ENCODE assay signal across 31 mouse cellular contexts in genomic region chr2:160298586-160298985, GRCm38 (mm10). TPM values are rescaled to one million over a fixed set of nuclear protein-coding genes. Genes with fewer than 3 reads are reported as not detected.
DNase-seq lines count a peak whose midpoint lies in the region; ATAC-seq and TF ChIP-seq lines count a peak whose summit lies in the region.
"Had no signal": no experiment of that assay in that cellular context is flagged by ENCODE, and none has a peak within 500 bp of the region (broad histone marks: within the 10 kb centered on the region; RNA-seq: fewer than 3 reads in every experiment).

No protein-coding gene starts in this region.

- no peak overlapping the region for H3K4me2 ChIP-seq in kidney, embryonic 14.5 days (replicated peaks; ENCODE audit: low read depth, low read length)
- no peak overlapping the region for H3K4me2 ChIP-seq in forebrain, postnatal 0 days (ENCODE audit: low read depth)
- H3K4me2 ChIP-seq: embryonic facial prominence, embryonic 13.5 days; forebrain, embryonic 12.5 days; forebrain, embryonic 15.5 days; heart, embryonic 12.5 days; heart, embryonic 15.5 days; hindbrain, embryonic 14.5 days had no signal

- no peaks in the 10 kb centered on the region for H3K36me3 ChIP-seq in kidney, embryonic 14.5 days (ENCODE audit: control insufficient read depth, insufficient read depth, low read length)
- no peaks in the 10 kb centered on the region for H3K36me3 ChIP-seq in forebrain, postnatal 0 days (ENCODE audit: insufficient read depth)
- H3K36me3 ChIP-seq: embryonic facial prominence, embryonic 10.5 days; embryonic facial prominence, embryonic 13.5 days; forebrain, embryonic 12.5 days; forebrain, embryonic 15.5 days; G1E; heart, embryonic 12.5 days; heart, embryonic 15.5 days had no signal

- H3K9me3 ChIP-seq in kidney, embryonic 14.5 days (ENCODE audit: control insufficient read depth, low read length) = no peaks in the 10 kb centered on the region
- no peaks in the 10 kb centered on the region for H3K9me3 ChIP-seq in forebrain, postnatal 0 days (ENCODE audit: low read length)
- H3K9me3 ChIP-seq: embryonic facial prominence, embryonic 10.5 days; embryonic facial prominence, embryonic 13.5 days; forebrain, embryonic 12.5 days; forebrain, embryonic 15.5 days; heart, embryonic 12.5 days; heart, embryonic 15.5 days had no signal

- no peak overlapping the region for H3K27ac ChIP-seq in kidney, embryonic 14.5 days (ENCODE audit: low read depth, low read length)
- no peak overlapping the region for H3K27ac ChIP-seq in forebrain, postnatal 0 days (ENCODE audit: low read depth, low read length)
- H3K27ac ChIP-seq: embryonic facial prominence, embryonic 10.5 days; embryonic facial prominence, embryonic 13.5 days; forebrain, embryonic 12.5 days; forebrain, embryonic 15.5 days; heart, embryonic 15.5 days; hindbrain, embryonic 14.5 days; hindbrain, postnatal 0 days had no signal

- H3K4me1 ChIP-seq in kidney, embryonic 14.5 days (ENCODE audit: control insufficient read depth, insufficient read depth, low read length) = no peaks in the 10 kb centered on the region
- no peaks in the 10 kb centered on the region for H3K4me1 ChIP-seq in forebrain, postnatal 0 days (ENCODE audit: insufficient read depth)
- H3K4me1 ChIP-seq: embryonic facial prominence, embryonic 10.5 days; embryonic facial prominence, embryonic 13.5 days; forebrain, embryonic 12.5 days; forebrain, embryonic 15.5 days; heart, embryonic 12.5 days; heart, embryonic 15.5 days had no signal

- peak; percentile 37 for DNase-seq in kidney, adult 11 months
- peak; percentile 26 to 28 for DNase-seq in kidney, adult 8-10 months
- peak; percentile 28 for DNase-seq in kidney, postnatal 10 days
- peak; percentile 45 for DNase-seq in kidney, postnatal 36 days
- DNase-seq in left cerebral cortex, postnatal 10 days (ENCODE audit: extremely low spot score in 1 of 2, low spot score in 2 of 2) = no peak
- DNase-seq in forebrain, postnatal 0 days = no peak
- DNase-seq: adrenal gland, adult 2 months; adrenal gland, postnatal 14 days; B cell, adult 2 months; cerebellum, adult 11 months; cerebellum, adult 8-10 months; cerebellum, postnatal 10 days; cerebellum, postnatal 36 days; embryo, embryonic 11 days; gastrocnemius, postnatal 10 days; heart, adult 18-20 months; heart, postnatal 10 days; heart, postnatal 36 days had no signal

- intact Hi-C loops in left cerebral cortex, postnatal 10 days (cut with DNase I) = no loop called here

- no peak for TF ChIP-seq CTCF in forebrain, postnatal 0 days (IDR thresholded peaks at IDR 0.05; ENCODE audit: low read depth)

- no peak for ATAC-seq in kidney, embryonic 14.5 days (ENCODE audit: low FRiP score, low TSS enrichment)
- ATAC-seq in forebrain, postnatal 0 days = no peak
- ATAC-seq: forebrain, embryonic 15.5 days; hindbrain, postnatal 0 days; Patski had no signal

- H3K4me3 ChIP-seq in kidney, embryonic 14.5 days (ENCODE audit: low read length) = no peak overlapping the region
- H3K4me3 ChIP-seq in forebrain, postnatal 0 days (ENCODE audit: low read depth, low read length) = no peak overlapping the region
- H3K4me3 ChIP-seq: embryonic facial prominence, embryonic 10.5 days; embryonic facial prominence, embryonic 13.5 days; erythroblast, embryonic 14.5 days; forebrain, embryonic 12.5 days; forebrain, embryonic 15.5 days; heart, embryonic 12.5 days; heart, embryonic 15.5 days had no signal

- H3K27me3 ChIP-seq in kidney, embryonic 14.5 days (ENCODE audit: control insufficient read depth, insufficient read depth, low read length) = no peaks in the 10 kb centered on the region
- H3K27me3 ChIP-seq in forebrain, postnatal 0 days (ENCODE audit: insufficient read depth, low read length) = no peaks in the 10 kb centered on the region
- H3K27me3 ChIP-seq: CH12.LX; embryonic facial prominence, embryonic 13.5 days; forebrain, embryonic 12.5 days; forebrain, embryonic 15.5 days; heart, embryonic 12.5 days; heart, embryonic 15.5 days; Patski had no signal

- H3K9ac ChIP-seq in kidney, embryonic 14.5 days (ENCODE audit: low read depth, low read length) = no peak overlapping the region
- no peak overlapping the region for H3K9ac ChIP-seq in forebrain, postnatal 0 days
- H3K9ac ChIP-seq: embryonic facial prominence, embryonic 13.5 days; forebrain, embryonic 12.5 days; forebrain, embryonic 15.5 days; heart, embryonic 12.5 days; heart, embryonic 15.5 days; hindbrain, embryonic 14.5 days had no signal

RNA-seq across cellular contexts. Expression of gene Gm826, which starts 35.4 kb away (rescaled TPM):
- polyA plus RNA-seq in kidney, embryonic 14.5 days (2014; fragmentation: Nextera tagmentation; extraction: Ambion mirVana) = 0.37 and 0.73 TPM in 2 replicates
- not detected for total RNA-seq in left cerebral cortex, postnatal 10 days (2021)
- total RNA-seq in forebrain, postnatal 0 days (2014; rRNA removed) = not detected in 2 replicates
- 0.19 TPM in 1 of 2 replicates, not detected in the other for polyA plus RNA-seq in forebrain, postnatal 0 days (2015; fragmentation: Nextera tagmentation; extraction: Ambion mirVana)
- total RNA-seq: G1E had no signal
- polyA plus RNA-seq: embryonic facial prominence, embryonic 13.5 days; erythroblast, embryonic 14.5 days; G1E; hindbrain, postnatal 0 days had no signal

Comparison
In these comparisons a context has a peak if more than half of its experiments do, and no peak if none do; other contexts are left out.
1. DNase-seq: peak in kidney, adult 11 months (single experiment), kidney, adult 8-10 months (2 of 2), kidney, postnatal 10 days (single experiment) and kidney, postnatal 36 days (2 of 2); none in left cerebral cortex, postnatal 10 days (0 of 2) and forebrain, postnatal 0 days (single experiment).